Mouse (Mus musculus): ENCODE measurements around the gene Eprs. TPM values are rescaled to one million over a fixed set of nuclear protein-coding genes. Genes with fewer than 3 reads are reported as not detected.
A peak's percentile ranks its signal among the peaks of the same experiment; 100 is the strongest.

Eprs gene
- polyA plus RNA-seq, 1 experiment from 2014 or later = 101 TPM

- Histone ChIP-seq H3K36me3 (ENCODE audit: insufficient read depth, low read length) (peaks cover 13% of the 10 kb centered on the region), H3K4me1 (replicated peaks; ENCODE audit: insufficient read depth, low read length) (peaks cover 10% of the 10 kb centered on the region; the same call in 1 of the 2 replicates), H3K27ac (no peak overlapping the region), H3K4me2 (ENCODE audit: low read length) (no peak overlapping the region), H3K9me3 (replicated peaks; ENCODE audit: low read length) (no peaks in the 10 kb centered on the region), H3K27me3 (ENCODE audit: insufficient read depth, low read length) (no peaks in the 10 kb centered on the region), H3K9ac (ENCODE audit: low read depth, low read length) (no peak overlapping the region), H3K4me3 (replicated peaks; ENCODE audit: low read depth, low read length) (no peak overlapping the region)
- WGBS = 57% methylated on average over 3 of the region's 3 CpGs
- DNase-seq (ENCODE audit: low spot score) = peak; percentile 12
- TF ChIP-seq CTCF (IDR thresholded peaks at IDR 0.05; ENCODE audit: low read depth) = no peak
- ATAC-seq (replicated peaks; ENCODE audit: low FRiP score, low read depth) = no peak
Measured at GRCm38 (mm10) chr1:185336535-185336934, 26.3 kb upstream of the Eprs start.

- WGBS = 96% methylated on average over 4 of the region's 4 CpGs
- Histone ChIP-seq H3K4me2 (ENCODE audit: low read length) (no peak overlapping the region), H3K9me3 (replicated peaks; ENCODE audit: low read length) (no peaks in the 10 kb centered on the region), H3K4me1 (replicated peaks; ENCODE audit: insufficient read depth, low read length) (no peaks in the 10 kb centered on the region), H3K27ac (no peak overlapping the region), H3K36me3 (ENCODE audit: insufficient read depth, low read length) (peaks cover 51% of the 10 kb centered on the region), H3K4me3 (replicated peaks; ENCODE audit: low read depth, low read length) (no peak overlapping the region), H3K27me3 (ENCODE audit: insufficient read depth, low read length) (no peaks in the 10 kb centered on the region), H3K9ac (ENCODE audit: low read depth, low read length) (no peak overlapping the region)
- DNase-seq (ENCODE audit: low spot score) = no peak
- ATAC-seq (replicated peaks; ENCODE audit: low FRiP score, low read depth) = no peak
- TF ChIP-seq CTCF (IDR thresholded peaks at IDR 0.05; ENCODE audit: low read depth) = no peak
Measured at GRCm38 (mm10) chr1:185342441-185342840, 20.4 kb upstream of the Eprs start.

GRCm38 (mm10) chr1:185343422-185343821 is 19.4 kb upstream of the Eprs start:
- no peak overlapping the region for H3K4me3 ChIP-seq (replicated peaks; ENCODE audit: low read depth, low read length)
- no peaks in the 10 kb centered on the region for H3K27me3 ChIP-seq (ENCODE audit: insufficient read depth, low read length)
- ATAC-seq (replicated peaks; ENCODE audit: low FRiP score, low read depth) (no peak), DNase-seq (ENCODE audit: low spot score) (no peak)
- 87% methylated on average over 8 of the region's 8 CpGs for WGBS
- no peak overlapping the region for H3K27ac ChIP-seq
- no peak overlapping the region for H3K9ac ChIP-seq (ENCODE audit: low read depth, low read length)
- peak; percentile 43; the same call in 1 of the 2 replicates for TF ChIP-seq CTCF (IDR thresholded peaks at IDR 0.05; ENCODE audit: low read depth)
- no peaks in the 10 kb centered on the region for H3K9me3 ChIP-seq (replicated peaks; ENCODE audit: low read length)
- no peak overlapping the region for H3K4me2 ChIP-seq (ENCODE audit: low read length)
- H3K36me3 ChIP-seq (ENCODE audit: insufficient read depth, low read length) = peaks cover 55% of the 10 kb centered on the region
- no peaks in the 10 kb centered on the region for H3K4me1 ChIP-seq (replicated peaks; ENCODE audit: insufficient read depth, low read length)

GRCm38 (mm10) chr1:185346188-185346587 is 16.7 kb upstream of the Eprs start:
- Histone ChIP-seq H3K9me3 (replicated peaks; ENCODE audit: low read length) (no peaks in the 10 kb centered on the region), H3K27me3 (ENCODE audit: insufficient read depth, low read length) (no peaks in the 10 kb centered on the region), H3K9ac (ENCODE audit: low read depth, low read length) (no peak overlapping the region), H3K27ac (no peak overlapping the region), H3K4me1 (replicated peaks; ENCODE audit: insufficient read depth, low read length) (no peaks in the 10 kb centered on the region), H3K4me2 (ENCODE audit: low read length) (no peak overlapping the region), H3K36me3 (ENCODE audit: insufficient read depth, low read length) (peaks cover 60% of the 10 kb centered on the region), H3K4me3 (replicated peaks; ENCODE audit: low read depth, low read length) (no peak overlapping the region)
- ATAC-seq (replicated peaks; ENCODE audit: low FRiP score, low read depth) = no peak
- peak; percentile 23 for DNase-seq (ENCODE audit: low spot score)
- 72% methylated on average over 10 of the region's 10 CpGs for WGBS
- peak; percentile 43 for TF ChIP-seq CTCF (IDR thresholded peaks at IDR 0.05; ENCODE audit: low read depth)

- TF ChIP-seq CTCF (IDR thresholded peaks at IDR 0.05; ENCODE audit: low read depth) = no peak
Measured at GRCm38 (mm10) chr1:185349741-185350140, 13.1 kb upstream of the Eprs start.

GRCm38 (mm10) chr1:185350611-185351010 is 12.2 kb upstream of the Eprs start:
- Histone ChIP-seq H3K27me3 (ENCODE audit: insufficient read depth, low read length) (no peaks in the 10 kb centered on the region), H3K9ac (ENCODE audit: low read depth, low read length) (no peak overlapping the region), H3K27ac (no peak overlapping the region), H3K4me2 (ENCODE audit: low read length) (no peak overlapping the region), H3K36me3 (ENCODE audit: insufficient read depth, low read length) (peaks cover 49% of the 10 kb centered on the region), H3K4me1 (replicated peaks; ENCODE audit: insufficient read depth, low read length) (no peaks in the 10 kb centered on the region), H3K4me3 (replicated peaks; ENCODE audit: low read depth, low read length) (no peak overlapping the region), H3K9me3 (replicated peaks; ENCODE audit: low read length) (no peaks in the 10 kb centered on the region)
- 94% methylated on average over 4 of the region's 4 CpGs for WGBS
- no peak for DNase-seq (ENCODE audit: low spot score)
- ATAC-seq (replicated peaks; ENCODE audit: low FRiP score, low read depth) = no peak
- TF ChIP-seq CTCF (IDR thresholded peaks at IDR 0.05; ENCODE audit: low read depth) = no peak

More at GRCm38 (mm10) chr1:185349741-185350140, 13.1 kb upstream of the Eprs start:
- no peaks in the 10 kb centered on the region for H3K4me1 ChIP-seq (replicated peaks; ENCODE audit: insufficient read depth, low read length)
- H3K9ac ChIP-seq (ENCODE audit: low read depth, low read length) = no peak overlapping the region
- H3K36me3 ChIP-seq (ENCODE audit: insufficient read depth, low read length) = peaks cover 53% of the 10 kb centered on the region
- no peak overlapping the region for H3K4me3 ChIP-seq (replicated peaks; ENCODE audit: low read depth, low read length)
- H3K27ac ChIP-seq = no peak overlapping the region
- no peaks in the 10 kb centered on the region for H3K27me3 ChIP-seq (ENCODE audit: insufficient read depth, low read length)
- no peaks in the 10 kb centered on the region for H3K9me3 ChIP-seq (replicated peaks; ENCODE audit: low read length)
- DNase-seq (ENCODE audit: low spot score) = no peak
- H3K4me2 ChIP-seq (ENCODE audit: low read length) = no peak overlapping the region
- no peak for ATAC-seq (replicated peaks; ENCODE audit: low FRiP score, low read depth)
- 92% methylated on average over 14 of the region's 14 CpGs for WGBS

- Histone ChIP-seq H3K4me1 (replicated peaks; ENCODE audit: insufficient read depth, low read length) (no peaks in the 10 kb centered on the region), H3K36me3 (ENCODE audit: insufficient read depth, low read length) (peaks cover 47% of the 10 kb centered on the region), H3K4me3 (replicated peaks; ENCODE audit: low read depth, low read length) (no peak overlapping the region), H3K9ac (ENCODE audit: low read depth, low read length) (no peak overlapping the region), H3K9me3 (replicated peaks; ENCODE audit: low read length) (no peaks in the 10 kb centered on the region), H3K27ac (no peak overlapping the region), H3K27me3 (ENCODE audit: insufficient read depth, low read length) (no peaks in the 10 kb centered on the region), H3K4me2 (ENCODE audit: low read length) (no peak overlapping the region)
- ATAC-seq (replicated peaks; ENCODE audit: low FRiP score, low read depth) (no peak), DNase-seq (ENCODE audit: low spot score) (no peak)
- TF ChIP-seq CTCF (IDR thresholded peaks at IDR 0.05; ENCODE audit: low read depth) = no peak
- 89% methylated on average over 12 of the region's 12 CpGs for WGBS
Measured at GRCm38 (mm10) chr1:185352151-185352550, 10.7 kb upstream of the Eprs start.
